Mouse (Mus musculus) olfactory bulb, adult 2 months (tissue): ENCODE results near the gene Olig1. TPM values are rescaled to one million over a fixed set of nuclear protein-coding genes. Genes with fewer than 3 reads are reported as not detected.

Source experiments
- H3K27ac ChIP-seq: fragments of 200-500 bp; 2 replicates; pipeline ENCODE4 v1.5.1; 2012; ENCODE audit warnings: low read depth, low read length; ENCODE audit not compliant: insufficient read depth
- H3K4me1 ChIP-seq: fragments of 200-500 bp; 2 replicates; pipeline ENCODE4 v1.6.1; 2012; ENCODE audit warnings: low read length; ENCODE audit not compliant: control insufficient read depth, insufficient read depth
- H3K4me3 ChIP-seq: fragments of 200-500 bp; 2 replicates; pipeline ENCODE4 v1.5.1; 2012; ENCODE audit warnings: mild to moderate bottlenecking, low read depth, low read length, moderate library complexity; ENCODE audit not compliant: insufficient read depth
- CTCF ChIP-seq: fragments of 200-500 bp; IDR thresholded peaks from 2 replicates; pipeline ENCODE4 v1.5.1; 2012; ENCODE audit warnings: low read depth, mild to moderate bottlenecking, low read length, moderate library complexity; ENCODE audit not compliant: insufficient read depth
- POLR2A ChIP-seq: fragments of 200-500 bp; IDR thresholded peaks from 2 replicates; pipeline ENCODE4 v1.6.1; 2012; ENCODE audit warnings: mild to moderate bottlenecking, low read depth, low read length, moderate library complexity; ENCODE audit not compliant: insufficient read depth
- WGBS: fragments of 180-500 bp; shearing (Covaris S2); methylation state at CpG from one replicate; pipeline ENCODE4 v1.1.7; 2018; 5-methylcytosine and 5-hydroxymethylcytosine counted together
- polyA plus RNA-seq: library from polyadenylated mRNA; stranded (reverse); fragments of >200 nt; gene quantifications from 2 replicates; pipeline ENCODE4 v1.2.4, GENCODE M21; 2012; ENCODE audit warnings: low replicate concordance; ENCODE audit not compliant: missing spikeins, insufficient read depth, insufficient read length

The Olig1 gene
- polyA plus RNA-seq, 1 experiment: not detected

GRCm38 (mm10) chr16:91301454-91301853, 31.9 kb downstream of the Olig1 start:
- WGBS: 14% methylated on average over 18 of the region's 18 CpGs

GRCm38 (mm10) chr16:91303776-91304709, 34.5 kb downstream of the Olig1 start:
- TF ChIP-seq CTCF (no peak), POLR2A (no peak)
- H3K4me3 ChIP-seq: no peak overlapping the region
- 0 out of 2 replicates have a peak, but pooled peaks cover 5% of the 10 kb centered on the region for H3K4me1 ChIP-seq
- no peak overlapping the region for H3K27ac ChIP-seq
- WGBS: 54% methylated on average over 26 of the region's 26 CpGs

More at GRCm38 (mm10) chr16:91301454-91301853, 31.9 kb downstream of the Olig1 start:
- Histone ChIP-seq H3K4me3 (no peak overlapping the region), H3K4me1 (0 out of 2 replicates have a peak, but pooled peaks cover 5% of the 10 kb centered on the region), H3K27ac (no peak overlapping the region)
- TF ChIP-seq POLR2A (no peak), CTCF (no peak)

- WGBS: 62% methylated on average over 16 of the region's 16 CpGs
- 0 out of 2 replicates have a peak, but pooled peaks cover 5% of the 10 kb centered on the region for H3K4me1 ChIP-seq
- H3K4me3 ChIP-seq: no peak overlapping the region
- no peak for TF ChIP-seq POLR2A
- TF ChIP-seq CTCF: no peak
- no peak overlapping the region for H3K27ac ChIP-seq
Observed at GRCm38 (mm10) chr16:91305512-91306111, 36.0 kb downstream of the Olig1 start.

- WGBS: 73% methylated on average over 3 of the region's 3 CpGs
Observed at GRCm38 (mm10) chr16:91309872-91310271, 40.3 kb downstream of the Olig1 start.

GRCm38 (mm10) chr16:91312921-91313320, 43.3 kb downstream of the Olig1 start:
- TF ChIP-seq POLR2A (no peak), CTCF (no peak)
- WGBS: 53% methylated on average over 7 of the region's 7 CpGs
- Histone ChIP-seq H3K4me3 (no peak overlapping the region), H3K4me1 (no peaks in the 10 kb centered on the region), H3K27ac (no peak overlapping the region)

More at GRCm38 (mm10) chr16:91309872-91310271, 40.3 kb downstream of the Olig1 start:
- Histone ChIP-seq H3K27ac (no peak overlapping the region), H3K4me3 (no peak overlapping the region), H3K4me1 (no peaks in the 10 kb centered on the region)
- TF ChIP-seq POLR2A (no peak), CTCF (no peak)

GRCm38 (mm10) chr16:91314114-91314775, 44.7 kb downstream of the Olig1 start:
- no peak overlapping the region for H3K4me3 ChIP-seq
- no peak overlapping the region for H3K27ac ChIP-seq
- WGBS: 5% methylated on average over 19 of the region's 19 CpGs
- no peaks in the 10 kb centered on the region for H3K4me1 ChIP-seq
- TF ChIP-seq CTCF (peak; percentile 41; the same call in 1 of the 2 replicates), POLR2A (no peak)

GRCm38 (mm10) chr16:91320191-91320590, 50.6 kb downstream of the Olig1 start:
- TF ChIP-seq CTCF (no peak), POLR2A (no peak)
- H3K4me3 ChIP-seq: no peak overlapping the region

GRCm38 (mm10) chr16:91320608-91321007, 51.0 kb downstream of the Olig1 start:
- H3K27ac ChIP-seq: no peak overlapping the region
- TF ChIP-seq CTCF (no peak), POLR2A (no peak)
- H3K4me1 ChIP-seq: no peaks in the 10 kb centered on the region
- H3K4me3 ChIP-seq: no peak overlapping the region
- 26% methylated on average over 15 of the region's 15 CpGs for WGBS

More at GRCm38 (mm10) chr16:91320191-91320590, 50.6 kb downstream of the Olig1 start:
- Histone ChIP-seq H3K4me1 (no peaks in the 10 kb centered on the region), H3K27ac (no peak overlapping the region)
- 57% methylated on average over 10 of the region's 10 CpGs for WGBS

Other genes starting within 250 kb of the Olig1 start
- 732 TPM in 1 of 2 replicates, not detected in the other for gene Paxbp1, start 225.2 kb upstream of the Olig1 start, polyA plus RNA-seq
- not detected in 2 replicates for gene 4932438H23Rik, start 174.7 kb upstream of the Olig1 start, polyA plus RNA-seq
- not detected in 2 replicates for gene Olig2, start 44.3 kb upstream of the Olig1 start, polyA plus RNA-seq
- not detected in 2 replicates for gene Ifnar2, start 103.0 kb downstream of the Olig1 start, polyA plus RNA-seq
- gene Gm21970, start 121.9 kb downstream of the Olig1 start, polyA plus RNA-seq: not detected in 2 replicates
- not detected in 2 replicates for gene Il10rb, start 136.4 kb downstream of the Olig1 start, polyA plus RNA-seq
- not detected in 2 replicates for gene Ifnar1, start 215.5 kb downstream of the Olig1 start, polyA plus RNA-seq